Mouse (Mus musculus) liver, embryonic 14.5 days (tissue): ENCODE data around the gene Hoxd9. TPM values are rescaled to one million over a fixed set of nuclear protein-coding genes. Genes with fewer than 3 reads are reported as not detected.

ENCODE experiments used
- ATAC-seq: fragments of 200-750 bp; cut with Nextera tagmentation; 2 replicates; pipeline ENCODE4 v1.8.0; 2017; ENCODE audit warnings: moderate number of reproducible peaks, mild to moderate bottlenecking, moderate library complexity; ENCODE audit not compliant: insufficient read depth
- DNase-seq, 3 experiments: peaks; one replicate each; pipeline ENCODE4 v3.0.0-alpha.2; 2012 to 2013; ENCODE audit warnings: low read depth in 3 of 3, low spot score in 3 of 3
- H3K27ac ChIP-seq: fragments of 300-500 bp; sonication (generic); 2 replicates; pipeline ENCODE4 v1.5.1; 2014; ENCODE audit warnings: moderate library complexity, mild to moderate bottlenecking, control low read depth, inconsistent platforms
- H3K27me3 ChIP-seq: fragments of 300-500 bp; sonication (generic); 2 replicates; pipeline ENCODE4 v1.6.1; 2014; ENCODE audit warnings: mild to moderate bottlenecking, low read length, moderate library complexity; ENCODE audit not compliant: control insufficient read depth, insufficient read depth
- H3K36me3 ChIP-seq: fragments of 300-500 bp; sonication (generic); replicated peaks from 2 replicates; pipeline ENCODE4 v1.6.1; 2014; ENCODE audit warnings: low read depth; ENCODE audit not compliant: control insufficient read depth, insufficient read depth
- H3K4me1 ChIP-seq, 2 experiments: fragments of 200-500 bp in 1 of 2; fragments of 300-500 bp in 1 of 2; sonication (generic) in 1 of 2; replicated peaks; 2 replicates each; pipeline ENCODE4 v1.6.1; 2012 to 2014; ENCODE audit warnings: antibody characterized with exemption in 1 of 2, inconsistent platforms in 1 of 2, low read length in 1 of 2; ENCODE audit not compliant: control insufficient read depth in 2 of 2, insufficient read depth in 2 of 2
- H3K4me2 ChIP-seq: fragments of 300-500 bp; sonication (generic); 2 replicates; pipeline ENCODE4 v1.6.1; 2014; ENCODE audit warnings: low read depth, mild to moderate bottlenecking, control low read depth, moderate library complexity
- H3K4me3 ChIP-seq, 2 experiments: fragments of 200-500 bp in 1 of 2; fragments of 300-500 bp in 1 of 2; sonication (generic) in 1 of 2; 2 replicates each; pipeline ENCODE4 v1.5.1; 2012 to 2014; ENCODE audit warnings: low read depth in 2 of 2, low read length in 2 of 2, mild to moderate bottlenecking in 2 of 2, control low read depth in 1 of 2, inconsistent platforms in 1 of 2, moderate library complexity in 1 of 2; ENCODE audit not compliant: insufficient read depth in 1 of 2
- H3K9ac ChIP-seq: fragments of 300-500 bp; sonication (generic); replicated peaks from 2 replicates; pipeline ENCODE4 v1.6.1; 2014; ENCODE audit warnings: mild to moderate bottlenecking, control low read depth, moderate library complexity
- H3K9me3 ChIP-seq: fragments of 300-500 bp; sonication (generic); 2 replicates; pipeline ENCODE4 v1.6.1; 2016; ENCODE audit warnings: low read length, mixed read lengths; ENCODE audit not compliant: control insufficient read depth
- CTCF ChIP-seq: IDR thresholded peaks from 2 replicates; pipeline ENCODE4 v1.5.1; 2016; ENCODE audit warnings: antibody characterized with exemption, low read depth, control low read depth
- EP300 ChIP-seq: IDR thresholded peaks from 2 replicates; pipeline ENCODE4 v1.6.1; 2016; ENCODE audit warnings: antibody characterized with exemption, low read depth
- WGBS: fragments of 180-500 bp; shearing (Covaris S2); extraction: QIAGEN DNeasy Blood & Tissue Kit; methylation state at CpG from one replicate; pipeline ENCODE4 v1.1.7; 2014; ENCODE audit not compliant: insufficient replicate concordance; 5-methylcytosine and 5-hydroxymethylcytosine counted together
- polyA plus RNA-seq, 2 experiments: library from polyadenylated mRNA; depleted of rRNA in 1 of 2; stranded (reverse) in 1 of 2; unstranded in 1 of 2; fragments of >200 nt; fragmentation: Nextera tagmentation in 1 of 2; extraction: Ambion mirVana in 1 of 2; gene quantifications; 2 replicates each; pipeline versions ENCODE4 v1.2.1 to v1.2.3; 2012 to 2014

Hoxd9 gene
- polyA plus RNA-seq, 2 experiments = 0.03 TPM; not detected in 1

DNA sequence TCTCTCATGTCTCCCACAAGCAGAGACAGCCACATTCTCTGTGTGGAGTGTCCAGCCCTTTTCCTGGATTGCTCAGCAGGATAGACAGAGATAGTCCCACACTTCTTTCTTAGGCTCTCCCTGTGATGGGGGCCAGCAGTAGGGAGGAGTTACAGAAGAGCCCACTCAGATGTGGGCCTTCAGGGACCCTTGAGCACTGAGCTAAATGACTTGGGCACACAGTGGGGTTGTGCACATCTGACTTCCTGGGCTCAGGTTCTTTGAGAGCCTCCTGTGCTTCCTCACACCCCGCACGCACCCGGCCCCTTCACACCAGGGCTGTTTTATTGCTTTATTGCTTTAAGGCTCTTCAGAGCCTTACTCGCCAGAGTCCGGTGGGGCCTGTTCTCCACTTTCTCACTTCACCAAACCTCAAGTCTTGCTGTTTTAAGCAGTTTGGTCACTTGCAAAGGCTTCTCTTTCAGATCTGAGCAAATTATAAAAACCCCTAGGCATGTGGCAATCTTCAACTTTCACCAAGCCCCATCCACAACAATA lies 23.5 kb downstream of the Hoxd9 start:
- no peak overlapping the region for H3K27ac ChIP-seq
- no peak for TF ChIP-seq EP300
- no peaks in the 10 kb centered on the region for H3K4me1 ChIP-seq
- H3K4me2 ChIP-seq = no peak overlapping the region
- no peak overlapping the region for H3K4me3 ChIP-seq
- H3K36me3 ChIP-seq = no peaks in the 10 kb centered on the region
- peaks cover 59% of the 10 kb centered on the region for H3K27me3 ChIP-seq
- WGBS = 49% methylated on average over 5 of the region's 5 CpGs
- ATAC-seq (no peak), DNase-seq (no peak)
- H3K9ac ChIP-seq = no peak overlapping the region
- no peaks in the 10 kb centered on the region for H3K9me3 ChIP-seq

- WGBS = 23% methylated on average over 6 of the region's 6 CpGs
- peaks cover 64% of the 10 kb centered on the region for H3K27me3 ChIP-seq
Observed at GRCm38 (mm10) chr2:74721882-74722281, 24.4 kb downstream of the Hoxd9 start.

GRCm38 (mm10) chr2:74722949-74723348 lies 25.4 kb downstream of the Hoxd9 start:
- Histone ChIP-seq H3K9ac (no peak overlapping the region), H3K27ac (no peak overlapping the region), H3K4me1 (no peaks in the 10 kb centered on the region), H3K9me3 (no peaks in the 10 kb centered on the region), H3K4me2 (no peak overlapping the region), H3K4me3 (no peak overlapping the region), H3K27me3 (peaks cover 75% of the 10 kb centered on the region), H3K36me3 (no peaks in the 10 kb centered on the region)
- ATAC-seq (no peak), DNase-seq (no peak)
- TF ChIP-seq EP300 = no peak
- no peak for TF ChIP-seq CTCF
- 16% methylated on average over 8 of the region's 8 CpGs for WGBS

More at GRCm38 (mm10) chr2:74721882-74722281, 24.4 kb downstream of the Hoxd9 start:
- no peaks in the 10 kb centered on the region for H3K4me1 ChIP-seq
- no peaks in the 10 kb centered on the region for H3K9me3 ChIP-seq
- TF ChIP-seq EP300 = no peak
- no peak for TF ChIP-seq CTCF
- no peaks in the 10 kb centered on the region for H3K36me3 ChIP-seq
- H3K4me2 ChIP-seq = no peak overlapping the region
- H3K9ac ChIP-seq = no peak overlapping the region
- no peak overlapping the region for H3K27ac ChIP-seq
- ATAC-seq = no peak
- DNase-seq = no peak
- no peak overlapping the region for H3K4me3 ChIP-seq

- no peak for DNase-seq
Observed at GRCm38 (mm10) chr2:74724244-74725015, 26.9 kb downstream of the Hoxd9 start.

DNA sequence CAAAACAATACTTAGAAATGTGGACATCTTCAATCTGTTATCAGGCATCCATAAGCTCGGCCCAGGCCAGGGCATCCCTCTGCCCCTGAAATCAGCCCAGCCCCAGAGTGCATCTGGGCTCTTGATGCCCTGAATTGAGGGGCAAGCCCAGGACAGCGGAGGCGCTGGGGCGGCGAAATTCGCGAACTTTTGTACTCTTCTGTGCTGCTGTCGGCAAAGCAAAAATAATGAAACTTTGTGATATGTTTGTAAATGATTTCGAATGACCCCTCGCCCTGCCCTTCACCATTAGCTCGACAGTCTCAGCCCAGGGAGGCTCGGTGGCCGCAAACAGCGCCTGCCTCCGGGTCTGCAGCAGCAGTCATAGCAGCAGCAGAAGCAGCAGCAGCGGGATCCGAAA lies 27.6 kb downstream of the Hoxd9 start:
- ATAC-seq = no peak

More at GRCm38 (mm10) chr2:74724244-74725015, 26.9 kb downstream of the Hoxd9 start:
- Histone ChIP-seq H3K9ac (no peak overlapping the region), H3K4me2 (no peak overlapping the region), H3K4me1 (no peaks in the 10 kb centered on the region), H3K27ac (no peak overlapping the region), H3K4me3 (no peak overlapping the region), H3K36me3 (no peaks in the 10 kb centered on the region), H3K27me3 (peaks cover 89% of the 10 kb centered on the region), H3K9me3 (no peaks in the 10 kb centered on the region)
- ATAC-seq = no peak
- no peak for TF ChIP-seq EP300
- TF ChIP-seq CTCF = no peak
- 30% methylated on average over 7 of the region's 7 CpGs for WGBS

More for the DNA sequence above, 27.6 kb downstream of the Hoxd9 start:
- H3K9me3 ChIP-seq = no peaks in the 10 kb centered on the region
- no peak for DNase-seq
- H3K27me3 ChIP-seq = peaks cover 90% of the 10 kb centered on the region
- no peaks in the 10 kb centered on the region for H3K36me3 ChIP-seq
- no peak overlapping the region for H3K27ac ChIP-seq
- no peak for TF ChIP-seq EP300
- no peak for TF ChIP-seq CTCF
- no peaks in the 10 kb centered on the region for H3K4me1 ChIP-seq
- no peak overlapping the region for H3K4me2 ChIP-seq
- 32% methylated on average over 17 of the region's 17 CpGs for WGBS
- H3K9ac ChIP-seq = no peak overlapping the region
- H3K4me3 ChIP-seq = no peak overlapping the region
